Mouse (Mus musculus): ENCODE data around the gene Wwox. TPM values are rescaled to one million over a fixed set of nuclear protein-coding genes. Genes with fewer than 3 reads are reported as not detected.

The Wwox gene
- polyA plus RNA-seq, 1 experiment: 14.9 TPM

GRCm38 (mm10) chr8:114990865-114991613, 551.6 kb downstream of the Wwox start:
- Histone ChIP-seq H3K4me3 (ENCODE audit: control insufficient read depth, low read depth, low read length) (no peak overlapping the region), H3K27ac (ENCODE audit: control insufficient read depth, insufficient read depth, low read depth, low read length) (no peak overlapping the region), H3K4me1 (ENCODE audit: control insufficient read depth, insufficient read depth, low read length) (no peaks in the 10 kb centered on the region), H3K27me3 (ENCODE audit: control insufficient read depth, insufficient read depth, low read length) (no peaks in the 10 kb centered on the region), H3K36me3 (ENCODE audit: control insufficient read depth, insufficient read depth, low read length) (no peaks in the 10 kb centered on the region)
- TF ChIP-seq POLR2A (IDR thresholded peaks at IDR 0.05; ENCODE audit: control insufficient read depth, low read depth, low read length) (no peak), CTCF (IDR thresholded peaks at IDR 0.05; ENCODE audit: control insufficient read depth, insufficient read depth, insufficient replicate concordance, low read depth, low read length) (no peak)

GRCm38 (mm10) chr8:115000736-115001135, 561.3 kb downstream of the Wwox start:
- TF ChIP-seq CTCF (IDR thresholded peaks at IDR 0.05; ENCODE audit: control insufficient read depth, insufficient read depth, insufficient replicate concordance, low read depth, low read length): no peak
- no peak for TF ChIP-seq POLR2A (IDR thresholded peaks at IDR 0.05; ENCODE audit: control insufficient read depth, low read depth, low read length)
- Histone ChIP-seq H3K4me3 (ENCODE audit: control insufficient read depth, low read depth, low read length) (no peak overlapping the region), H3K36me3 (ENCODE audit: control insufficient read depth, insufficient read depth, low read length) (no peaks in the 10 kb centered on the region), H3K4me1 (ENCODE audit: control insufficient read depth, insufficient read depth, low read length) (no peaks in the 10 kb centered on the region), H3K27ac (ENCODE audit: control insufficient read depth, insufficient read depth, low read depth, low read length) (no peak overlapping the region), H3K27me3 (ENCODE audit: control insufficient read depth, insufficient read depth, low read length) (no peaks in the 10 kb centered on the region)

- Histone ChIP-seq H3K27me3 (ENCODE audit: control insufficient read depth, insufficient read depth, low read length) (no peaks in the 10 kb centered on the region), H3K36me3 (ENCODE audit: control insufficient read depth, insufficient read depth, low read length) (no peaks in the 10 kb centered on the region), H3K27ac (ENCODE audit: control insufficient read depth, insufficient read depth, low read depth, low read length) (no peak overlapping the region), H3K4me3 (ENCODE audit: control insufficient read depth, low read depth, low read length) (no peak overlapping the region), H3K4me1 (ENCODE audit: control insufficient read depth, insufficient read depth, low read length) (no peaks in the 10 kb centered on the region)
- TF ChIP-seq POLR2A (IDR thresholded peaks at IDR 0.05; ENCODE audit: control insufficient read depth, low read depth, low read length): no peak
- no peak for TF ChIP-seq CTCF (IDR thresholded peaks at IDR 0.05; ENCODE audit: control insufficient read depth, insufficient read depth, insufficient replicate concordance, low read depth, low read length)
These were observed 565.6 kb downstream of the Wwox start for GRCm38 (mm10) chr8:115005021-115005420.

- Histone ChIP-seq H3K27ac (ENCODE audit: control insufficient read depth, insufficient read depth, low read depth, low read length) (no peak overlapping the region), H3K36me3 (ENCODE audit: control insufficient read depth, insufficient read depth, low read length) (no peaks in the 10 kb centered on the region)
- no peak for TF ChIP-seq CTCF (IDR thresholded peaks at IDR 0.05; ENCODE audit: control insufficient read depth, insufficient read depth, insufficient replicate concordance, low read depth, low read length)
- TF ChIP-seq POLR2A (IDR thresholded peaks at IDR 0.05; ENCODE audit: control insufficient read depth, low read depth, low read length): no peak
These were observed 567.1 kb downstream of the Wwox start for GRCm38 (mm10) chr8:115006561-115006960.

GRCm38 (mm10) chr8:115007280-115007679, 567.8 kb downstream of the Wwox start:
- no peaks in the 10 kb centered on the region for H3K36me3 ChIP-seq (ENCODE audit: control insufficient read depth, insufficient read depth, low read length)
- no peaks in the 10 kb centered on the region for H3K4me1 ChIP-seq (ENCODE audit: control insufficient read depth, insufficient read depth, low read length)
- TF ChIP-seq POLR2A (IDR thresholded peaks at IDR 0.05; ENCODE audit: control insufficient read depth, low read depth, low read length): no peak
- no peak for TF ChIP-seq CTCF (IDR thresholded peaks at IDR 0.05; ENCODE audit: control insufficient read depth, insufficient read depth, insufficient replicate concordance, low read depth, low read length)
- H3K27ac ChIP-seq (ENCODE audit: control insufficient read depth, insufficient read depth, low read depth, low read length): no peak overlapping the region
- H3K4me3 ChIP-seq (ENCODE audit: control insufficient read depth, low read depth, low read length): no peak overlapping the region
- H3K27me3 ChIP-seq (ENCODE audit: control insufficient read depth, insufficient read depth, low read length): no peaks in the 10 kb centered on the region

More at GRCm38 (mm10) chr8:115006561-115006960, 567.1 kb downstream of the Wwox start:
- Histone ChIP-seq H3K4me1 (ENCODE audit: control insufficient read depth, insufficient read depth, low read length) (no peaks in the 10 kb centered on the region), H3K27me3 (ENCODE audit: control insufficient read depth, insufficient read depth, low read length) (no peaks in the 10 kb centered on the region), H3K4me3 (ENCODE audit: control insufficient read depth, low read depth, low read length) (no peak overlapping the region)

GRCm38 (mm10) chr8:115008624-115009620, 569.5 kb downstream of the Wwox start:
- Histone ChIP-seq H3K4me1 (ENCODE audit: control insufficient read depth, insufficient read depth, low read length) (no peaks in the 10 kb centered on the region), H3K27ac (ENCODE audit: control insufficient read depth, insufficient read depth, low read depth, low read length) (no peak overlapping the region)

More at GRCm38 (mm10) chr8:115008624-115009620, 569.5 kb downstream of the Wwox start:
- Histone ChIP-seq H3K4me3 (ENCODE audit: control insufficient read depth, low read depth, low read length) (no peak overlapping the region), H3K27me3 (ENCODE audit: control insufficient read depth, insufficient read depth, low read length) (no peaks in the 10 kb centered on the region), H3K36me3 (ENCODE audit: control insufficient read depth, insufficient read depth, low read length) (no peaks in the 10 kb centered on the region)
- no peak for TF ChIP-seq CTCF (IDR thresholded peaks at IDR 0.05; ENCODE audit: control insufficient read depth, insufficient read depth, insufficient replicate concordance, low read depth, low read length)
- TF ChIP-seq POLR2A (IDR thresholded peaks at IDR 0.05; ENCODE audit: control insufficient read depth, low read depth, low read length): no peak
